Comparison of ENCODE assay signal across 14 mouse cellular contexts in the genomic region with DNA sequence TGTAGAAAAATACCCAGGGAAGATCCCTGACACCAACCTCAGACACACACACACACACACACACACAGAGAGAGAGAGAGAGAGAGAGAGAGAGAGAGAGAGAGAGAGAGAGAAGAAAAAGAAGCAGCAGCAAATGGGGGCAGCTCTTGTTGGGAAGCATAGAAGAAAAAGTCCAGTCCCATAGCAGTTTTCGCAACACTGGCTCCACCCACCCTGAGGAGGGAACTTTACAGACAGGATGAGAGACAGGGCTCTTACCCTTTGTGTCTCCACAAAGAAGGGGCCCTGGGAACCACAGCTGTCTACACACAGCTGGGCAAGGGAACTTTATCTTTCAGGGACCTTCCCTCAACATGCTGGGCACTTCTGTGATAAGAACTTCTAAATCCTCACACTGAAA.
DNase-seq lines count a peak whose midpoint lies in the region; ATAC-seq and TF ChIP-seq lines count a peak whose summit lies in the region.
"Had no signal": no experiment of that assay in that cellular context is flagged by ENCODE, and none has a peak within 500 bp of the region (broad histone marks: within the 10 kb centered on the region; RNA-seq: fewer than 3 reads in every experiment).

No protein-coding gene starts in this region.

- H3K27me3 ChIP-seq in hindbrain, embryonic 10.5 days (ENCODE audit: insufficient read depth, poor library complexity, severe bottlenecking), result no peaks in the 10 kb centered on the region
- no peaks in the 10 kb centered on the region for H3K27me3 ChIP-seq in hindbrain, embryonic 16.5 days (replicated peaks; ENCODE audit: control insufficient read depth, insufficient read depth, low read length)
- H3K27me3 ChIP-seq in liver, embryonic 12.5 days (replicated peaks), result no peaks in the 10 kb centered on the region

- H3K4me3 ChIP-seq in hindbrain, embryonic 10.5 days, result no peak overlapping the region
- H3K4me3 ChIP-seq in hindbrain, embryonic 16.5 days (ENCODE audit: low read length), result no peak overlapping the region
- no peak overlapping the region for H3K4me3 ChIP-seq in liver, embryonic 12.5 days
- no peak overlapping the region for H3K4me3 ChIP-seq in gastrocnemius, adult 2 months
- H3K4me3 ChIP-seq: layer of hippocampus, adult 2 months had no signal

- whole genome bisulfite sequencing in hindbrain, embryonic 10.5 days, result 57% methylated on average over 1 of the region's 1 CpGs
- 94% methylated on average over 1 of the region's 1 CpGs for WGBS in hindbrain, embryonic 16.5 days
- 70% methylated on average over 1 of the region's 1 CpGs for WGBS in liver, embryonic 12.5 days (ENCODE audit: insufficient replicate concordance)

- H3K36me3 ChIP-seq in hindbrain, embryonic 10.5 days, result peaks cover 57% of the 10 kb centered on the region
- no peaks in the 10 kb centered on the region for H3K36me3 ChIP-seq in hindbrain, embryonic 16.5 days (ENCODE audit: control insufficient read depth, insufficient read depth, low read length)
- peaks cover 34% of the 10 kb centered on the region for H3K36me3 ChIP-seq in liver, embryonic 12.5 days

- H3K9ac ChIP-seq in hindbrain, embryonic 16.5 days (ENCODE audit: low read depth, low read length), result no peak overlapping the region
- no peak overlapping the region for H3K9ac ChIP-seq in liver, embryonic 12.5 days

- H3K27ac ChIP-seq in hindbrain, embryonic 10.5 days, result peak overlapping the region; percentile 57; the same call in 1 of the 2 replicates
- H3K27ac ChIP-seq in hindbrain, embryonic 16.5 days (ENCODE audit: low read depth, low read length), result no peak overlapping the region
- no peak overlapping the region for H3K27ac ChIP-seq in liver, embryonic 12.5 days
- no peak overlapping the region for H3K27ac ChIP-seq in gastrocnemius, adult 2 months
- H3K27ac ChIP-seq: layer of hippocampus, adult 2 months had no signal

- no peaks in the 10 kb centered on the region for H3K9me3 ChIP-seq in hindbrain, embryonic 10.5 days
- no peaks in the 10 kb centered on the region for H3K9me3 ChIP-seq in hindbrain, embryonic 16.5 days (ENCODE audit: control insufficient read depth, low read length)
- H3K9me3 ChIP-seq in liver, embryonic 12.5 days (replicated peaks), result no peaks in the 10 kb centered on the region
- H3K9me3 ChIP-seq: G1E had no signal

- ATAC-seq in hindbrain, embryonic 16.5 days, result no peak
- 0 out of 2 replicates have a peak, but pooled peaks have one; percentile 34 for ATAC-seq in liver, embryonic 12.5 days

- no peak overlapping the region for H3K4me2 ChIP-seq in hindbrain, embryonic 16.5 days (ENCODE audit: low read length)
- no peak overlapping the region for H3K4me2 ChIP-seq in liver, embryonic 12.5 days
- H3K4me2 ChIP-seq: heart, embryonic 11.5 days had no signal

- no peak for TF ChIP-seq CTCF in gastrocnemius, adult 2 months (IDR thresholded peaks at IDR 0.05)

- intact Hi-C loops in gastrocnemius, postnatal 14 days (cut with DNase I; ENCODE audit: low total_unique reads), result no loop called here
- intact Hi-C loops in gastrocnemius, adult 2 months (cut with DNase I), result no loop called here

- DNase-seq in hindbrain, embryonic 10.5 days (ENCODE audit: low spot score), result no peak
- DNase-seq in NIH3T3 (ENCODE audit: low read depth), result peak; percentile 78
- peak; percentile 15 to 50 for DNase-seq in thymus, adult 18-20 months
- DNase-seq in gastrocnemius, postnatal 14 days, result no peak
- no peak for DNase-seq in c-Kit-positive CD71-positive TER-119-positive erythroid progenitor cells, embryonic 14.5 days (ENCODE audit: low spot score)
- no peak for DNase-seq in gastrocnemius, adult 2 months
- DNase-seq: adrenal gland, adult 2 months; cerebellum, adult 11-12 months; kidney, adult 2 months had no signal

- H3K4me1 ChIP-seq in hindbrain, embryonic 10.5 days (replicated peaks), result peaks cover 25% of the 10 kb centered on the region
- H3K4me1 ChIP-seq in hindbrain, embryonic 16.5 days (ENCODE audit: control insufficient read depth, insufficient read depth, low read depth, low read length), result no peaks in the 10 kb centered on the region; the same call in 1 of the 2 replicates
- peaks cover 12% of the 10 kb centered on the region; the same call in 1 of the 2 replicates for H3K4me1 ChIP-seq in liver, embryonic 12.5 days

Comparison
In these comparisons a context has a peak if more than half of its experiments do, and no peak if none do; other contexts are left out.
1. DNase-seq: peak in NIH3T3 (single experiment) and thymus, adult 18-20 months (2 of 2); none in hindbrain, embryonic 10.5 days (single experiment), gastrocnemius, postnatal 14 days (single experiment), c-Kit-positive CD71-positive TER-119-positive erythroid progenitor cells, embryonic 14.5 days (single experiment) and gastrocnemius, adult 2 months (single experiment).